Mouse (Mus musculus) thymus, postnatal 10 days (tissue): ENCODE measurements around the gene Setd5.

Experiments
- DNase-seq, 2 experiments: peaks; one replicate each; pipeline ENCODE4 v3.0.0; 2021; ENCODE audit warnings: low spot score in 2 of 2

The Setd5 gene

GRCm38 (mm10) chr6:113133360-113133759 lies 56.2 kb downstream of the Setd5 start:
- DNase-seq: no peak

DNA sequence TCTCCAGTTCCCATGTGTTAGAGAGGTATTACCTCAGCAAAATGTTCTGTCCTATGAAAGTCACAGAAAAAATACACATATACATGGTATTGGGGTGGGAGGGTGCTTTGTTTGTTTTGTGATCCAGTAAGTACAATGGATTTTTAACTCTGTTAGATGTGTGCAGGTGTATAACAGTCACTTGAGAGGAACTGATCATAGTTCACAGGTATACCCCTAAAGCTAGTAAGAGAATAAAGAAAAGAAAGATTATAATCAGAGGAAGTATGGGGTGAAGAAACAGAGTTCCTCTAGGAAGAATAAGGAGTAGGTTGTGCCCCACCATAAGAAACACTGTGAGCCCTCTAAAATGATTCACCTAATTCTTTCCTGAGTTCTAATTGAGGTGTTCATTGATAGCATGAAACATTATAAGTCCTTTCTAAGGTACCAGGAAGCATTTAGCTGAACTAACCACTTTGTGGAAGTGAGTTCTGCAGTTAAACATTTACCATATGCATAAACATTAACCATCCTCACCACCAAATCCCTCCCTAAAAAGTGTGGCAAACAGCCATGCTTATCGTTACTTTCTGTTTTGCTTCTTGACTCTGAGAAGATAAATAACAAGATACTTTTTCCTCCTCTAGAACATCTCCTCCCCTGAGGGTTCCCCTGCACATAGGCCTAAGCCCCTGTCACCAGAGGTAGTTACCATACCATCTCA lies 64.4 kb downstream of the Setd5 start:
- no peak for DNase-seq

DNA sequence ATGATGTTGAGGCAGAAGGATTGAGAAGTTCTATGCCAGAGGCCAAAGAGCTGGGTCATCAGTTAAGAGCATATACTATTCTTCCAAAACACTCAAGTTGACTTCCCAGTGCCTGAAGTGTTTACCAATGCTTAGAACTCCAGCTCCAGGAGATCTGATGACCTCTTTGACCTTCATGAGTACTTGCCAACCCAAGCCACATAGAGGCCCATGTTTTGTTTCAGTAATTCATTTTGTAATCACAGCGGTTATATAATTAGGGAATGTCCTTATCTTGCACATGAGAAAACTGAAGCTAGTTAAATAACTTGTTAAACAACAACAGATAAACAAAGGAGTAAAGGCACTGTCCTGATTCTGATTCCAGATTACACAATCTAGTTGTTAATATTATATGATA lies 67.6 kb downstream of the Setd5 start:
- DNase-seq: no peak

DNA sequence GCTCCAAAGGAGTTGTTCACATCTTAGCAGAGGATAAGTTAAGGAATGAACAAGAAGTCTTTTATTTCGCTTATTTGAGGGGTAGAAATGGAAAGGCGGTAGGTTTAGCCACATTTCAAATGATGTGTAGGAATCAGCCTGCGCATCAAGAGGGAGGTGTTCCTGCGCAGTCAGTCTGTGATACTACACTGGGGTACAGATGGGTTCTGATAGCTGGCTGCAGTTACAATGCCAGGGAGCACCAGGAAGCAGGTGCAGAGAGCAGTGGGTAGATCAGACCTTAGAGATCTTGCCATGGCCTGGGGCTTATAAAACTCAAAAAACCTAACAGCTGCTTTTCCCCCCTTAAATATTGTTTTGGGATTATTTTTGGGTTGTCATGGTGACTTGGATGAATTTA lies 68.1 kb downstream of the Setd5 start:
- DNase-seq: no peak

DNA sequence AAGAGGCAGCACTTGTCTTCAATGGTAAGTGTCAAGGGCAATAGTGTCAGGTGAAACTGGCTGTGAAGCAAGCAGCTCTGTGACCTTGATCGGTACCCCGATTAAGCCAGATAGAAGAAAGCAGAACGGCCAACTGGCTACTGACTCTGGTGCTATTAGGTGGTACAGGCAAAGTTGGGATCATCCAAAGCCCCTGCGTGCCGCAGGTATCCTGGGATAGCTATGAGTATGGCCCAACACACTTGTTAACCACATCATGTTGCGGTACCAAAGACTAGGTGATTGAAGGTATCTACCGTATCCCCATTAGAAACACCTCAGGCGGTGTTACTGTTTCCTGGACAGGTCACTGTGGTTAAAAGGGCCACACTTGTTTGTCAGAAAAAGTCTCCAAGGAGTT lies 76.9 kb downstream of the Setd5 start:
- no peak for DNase-seq

DNA sequence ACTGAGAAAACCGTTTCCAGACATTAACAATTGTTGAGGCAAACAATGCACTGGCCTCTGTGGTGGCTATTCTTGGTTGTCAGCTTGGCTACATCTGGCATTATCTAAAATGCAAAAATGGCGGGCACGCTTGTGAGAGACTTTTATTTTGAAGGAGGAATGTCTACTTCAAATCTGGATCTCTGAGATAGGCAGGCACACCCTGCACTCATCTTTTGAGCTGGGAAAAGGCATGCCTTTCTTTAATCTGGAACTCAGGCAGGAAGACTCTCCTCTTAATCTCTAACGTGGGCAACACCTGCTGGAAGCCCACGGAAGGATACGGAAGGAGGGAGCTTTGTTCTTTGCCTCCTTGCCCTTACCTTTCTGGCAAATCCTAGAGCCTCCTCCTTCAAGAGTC lies 77.7 kb downstream of the Setd5 start:
- DNase-seq: no peak

GRCm38 (mm10) chr6:113156064-113156463 lies 78.9 kb downstream of the Setd5 start:
- DNase-seq: no peak

GRCm38 (mm10) chr6:113160106-113160505 lies 82.9 kb downstream of the Setd5 start:
- DNase-seq: no peak

DNA sequence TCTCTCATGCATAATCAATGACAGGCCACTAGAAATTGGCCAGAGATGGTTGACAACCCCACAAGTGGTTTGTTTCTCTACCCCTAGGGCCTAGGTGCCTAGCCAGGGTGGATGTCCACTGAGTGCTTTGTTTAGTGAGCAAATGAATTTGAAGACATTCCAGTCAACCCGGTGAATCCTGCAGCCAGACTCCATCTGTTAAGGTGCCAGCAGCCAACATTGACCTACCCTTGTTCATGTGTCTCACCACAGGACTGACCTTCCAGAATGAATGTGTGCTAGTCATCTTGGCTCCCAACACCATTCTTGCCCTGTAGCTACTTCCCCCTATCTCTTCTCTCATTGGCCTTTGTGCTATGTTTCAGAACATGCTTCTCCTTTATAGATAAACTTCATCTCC lies 84.8 kb downstream of the Setd5 start:
- no peak for DNase-seq

GRCm38 (mm10) chr6:113163513-113163912 lies 86.3 kb downstream of the Setd5 start:
- no peak for DNase-seq

DNA sequence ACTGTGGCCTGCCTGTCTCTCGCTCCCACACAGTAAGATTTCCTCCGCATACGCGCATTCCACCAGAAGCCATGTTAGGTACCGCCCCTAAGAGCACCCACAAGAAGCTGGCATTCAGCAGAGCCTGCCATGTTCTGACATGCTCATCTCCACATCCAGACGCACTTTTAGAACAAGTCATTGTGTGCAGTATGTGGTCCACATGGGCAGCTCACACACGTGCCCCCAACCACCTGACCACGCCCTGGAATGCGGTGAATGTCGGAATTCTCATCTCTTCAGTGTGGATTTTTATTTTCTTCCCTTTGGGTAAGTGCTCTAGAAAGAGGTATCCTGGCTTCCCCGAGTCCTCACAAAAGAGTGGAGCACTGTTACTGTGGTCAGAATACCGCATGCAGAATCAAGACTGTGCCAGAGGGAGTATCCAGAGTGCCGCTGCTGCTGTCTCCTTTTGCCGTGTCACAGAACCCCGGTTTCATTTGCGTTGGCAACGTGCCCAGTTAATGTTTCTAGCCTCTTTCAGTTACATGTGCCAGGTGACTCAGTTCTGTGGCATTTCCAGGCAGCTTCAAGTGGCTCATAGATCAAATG lies 89.6 kb downstream of the Setd5 start:
- no peak for DNase-seq

- DNase-seq: no peak
Measured at GRCm38 (mm10) chr6:113168316-113168975, 91.3 kb downstream of the Setd5 start.

- DNase-seq: no peak
Measured at GRCm38 (mm10) chr6:113169852-113170251, 92.7 kb downstream of the Setd5 start.

DNA sequence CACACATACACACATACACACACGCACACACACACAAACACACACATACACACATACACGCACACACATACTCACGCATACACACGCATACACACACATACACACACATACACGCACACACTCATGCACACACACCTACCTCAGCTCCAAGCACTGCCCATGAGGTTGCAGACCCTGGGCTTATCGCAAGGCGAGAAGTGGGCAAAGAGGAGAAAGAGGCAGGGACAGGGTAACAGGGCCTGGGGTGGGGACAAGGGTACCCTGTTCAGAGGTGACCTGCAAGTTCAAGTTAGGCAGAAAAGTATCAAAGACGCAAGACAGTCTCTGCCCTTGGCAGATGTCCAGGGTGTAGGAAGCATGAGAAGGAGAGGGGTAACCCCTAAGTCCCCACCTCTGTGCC lies 93.5 kb downstream of the Setd5 start:
- DNase-seq: no peak

DNA sequence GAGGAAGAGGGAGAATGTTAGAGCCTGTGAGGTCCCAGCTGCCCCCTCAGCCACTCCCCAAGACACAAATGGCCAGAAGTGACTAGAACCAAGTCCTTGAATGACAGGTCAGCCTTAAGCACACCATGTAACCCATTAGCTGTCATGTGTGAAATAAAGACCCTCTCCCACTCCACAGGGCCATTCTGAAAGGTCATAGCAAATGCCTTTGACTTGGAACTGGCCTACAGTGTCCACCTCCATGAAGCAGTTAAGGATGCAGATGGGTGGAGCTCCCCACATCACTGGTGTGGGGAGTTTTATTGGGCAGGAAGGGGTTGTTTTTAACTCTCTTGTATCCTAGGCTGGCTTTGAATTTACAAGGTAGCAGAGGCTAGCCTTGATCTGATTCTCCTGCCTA lies 94.8 kb downstream of the Setd5 start:
- DNase-seq: no peak

- DNase-seq: peak; percentile 12 to 65
Measured at GRCm38 (mm10) chr6:113172568-113172967, 95.4 kb downstream of the Setd5 start.

- DNase-seq: no peak
Measured at GRCm38 (mm10) chr6:113175469-113175868, 98.3 kb downstream of the Setd5 start.

- no peak for DNase-seq
Measured at GRCm38 (mm10) chr6:113176613-113177012, 99.4 kb downstream of the Setd5 start.

DNA sequence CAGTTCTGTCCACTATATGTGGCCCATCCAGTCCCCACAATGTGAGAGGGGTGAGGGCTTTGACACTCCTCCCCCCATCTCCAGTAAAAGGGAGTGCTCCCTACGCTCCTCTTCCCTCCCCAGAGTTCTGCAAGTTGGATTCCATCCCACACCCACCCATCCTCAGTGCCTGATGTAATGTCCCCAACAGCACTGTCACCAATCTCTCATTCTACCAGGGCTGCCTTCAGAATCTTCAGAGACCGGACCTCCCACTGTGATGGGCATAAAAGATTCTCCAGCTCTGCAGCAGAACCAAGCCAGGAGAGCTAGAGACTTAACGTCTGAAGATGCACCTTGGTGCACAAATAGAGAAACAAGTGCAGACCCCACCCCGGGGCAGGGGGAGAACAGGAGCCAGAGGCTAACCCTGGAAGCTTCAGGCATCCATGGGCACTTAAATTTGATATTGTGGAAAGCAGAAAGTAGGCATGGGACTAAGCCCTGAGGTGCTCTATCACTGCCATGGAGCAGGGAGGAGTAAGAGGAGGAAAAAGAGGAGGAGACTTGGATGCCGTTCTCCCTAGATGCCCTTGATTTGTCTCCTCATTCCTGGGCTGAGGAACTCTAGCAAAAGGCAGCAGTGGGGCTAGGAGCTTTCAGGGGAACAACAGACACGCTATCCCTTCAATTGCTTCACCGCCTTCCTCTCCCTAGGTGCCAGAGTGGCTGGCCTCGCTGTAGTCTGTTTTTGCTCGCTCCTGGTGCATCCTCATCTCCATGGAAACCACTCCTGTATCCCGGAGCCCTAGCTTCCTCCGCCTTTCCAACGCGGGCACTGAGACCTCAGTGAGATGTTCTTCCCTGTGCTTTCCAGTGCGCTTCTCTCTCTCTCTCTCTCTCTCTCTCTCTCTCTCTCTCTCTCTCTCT lies 101.4 kb downstream of the Setd5 start:
- no peak for DNase-seq

DNA sequence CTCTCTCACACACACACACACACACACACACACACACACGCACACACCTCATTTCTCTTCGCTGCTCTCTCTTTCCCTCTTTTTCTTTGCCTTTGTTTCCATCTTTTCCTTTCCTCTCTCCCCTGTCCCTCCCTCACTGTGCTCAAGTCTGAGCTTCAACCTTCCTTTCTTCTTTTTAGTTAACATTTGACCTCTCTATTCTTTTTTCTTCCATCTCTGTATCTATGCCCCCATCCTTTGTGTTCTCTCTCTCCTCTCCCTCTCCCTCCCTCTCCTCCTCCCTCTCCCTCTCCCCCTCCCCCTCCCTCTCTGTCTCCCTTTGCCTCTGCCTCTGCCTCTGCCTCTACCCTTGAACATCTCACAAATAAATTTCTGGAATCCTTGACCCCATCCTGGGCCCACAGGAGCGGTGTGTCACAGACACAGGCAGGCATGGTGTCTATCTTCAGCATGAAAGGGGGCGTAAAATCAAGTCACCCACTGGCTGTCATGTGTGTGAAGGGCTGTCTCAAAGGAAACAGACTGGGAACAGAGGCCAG lies 102.1 kb downstream of the Setd5 start:
- no peak for DNase-seq

GRCm38 (mm10) chr6:113184163-113184562 lies 107.0 kb downstream of the Setd5 start:
- DNase-seq: no peak
